7 mouse cellular contexts compared by ENCODE assay signal in the genomic region with DNA sequence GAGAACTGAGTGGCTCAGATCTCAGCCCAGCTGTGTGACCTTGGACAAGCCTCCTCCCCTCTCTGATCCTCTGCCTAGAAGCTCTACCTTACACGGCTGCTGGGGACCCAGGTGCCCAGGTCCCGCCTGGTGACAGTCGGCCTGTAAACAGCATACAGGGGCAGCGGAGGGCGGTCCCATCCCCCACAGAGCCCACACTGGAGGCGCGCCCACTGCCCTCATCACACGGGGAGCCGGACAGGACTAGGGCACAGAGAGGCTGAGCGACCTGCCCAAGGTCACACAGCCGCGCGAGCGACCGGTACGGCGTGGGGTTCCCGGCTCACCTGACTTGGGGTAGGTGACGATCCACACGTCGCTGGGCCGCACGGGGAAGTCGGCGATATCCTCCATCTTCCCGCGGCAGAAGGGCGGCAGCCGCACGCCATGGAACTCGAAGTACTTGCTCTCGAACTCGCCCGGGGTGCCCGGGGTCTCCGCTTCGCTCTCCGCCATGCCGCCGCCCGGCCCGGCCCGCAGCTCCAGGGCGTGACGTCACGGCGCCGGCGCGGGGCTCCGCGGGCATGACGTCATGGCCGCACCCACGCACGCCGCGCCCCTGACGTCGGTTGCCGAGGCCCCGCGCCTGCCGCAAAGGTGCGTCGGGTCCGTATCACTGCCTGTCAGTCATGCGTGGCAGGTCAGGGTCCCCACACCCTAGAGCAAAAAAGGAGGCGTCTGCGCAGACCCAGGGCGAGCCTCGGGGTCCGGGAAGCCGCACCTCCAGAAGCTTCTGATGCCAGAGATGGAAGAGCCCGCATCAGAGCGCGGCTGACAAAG. TPM values are rescaled to one million over a fixed set of nuclear protein-coding genes. Genes with fewer than 3 reads are reported as not detected.
A peak's percentile ranks its signal among the peaks of the same experiment; 100 is the strongest.
DNase-seq lines count a peak whose midpoint lies in the region; ATAC-seq and TF ChIP-seq lines count a peak whose summit lies in the region.

TSS of gene Sult4a1 (minus strand) at position 650 of the 819 bp plus-strand sequence.

- no peak for ATAC-seq in lung, postnatal 0 days
- ATAC-seq in neural tube, embryonic 14.5 days (ENCODE audit: low read depth) = peak; percentile 73
- no peak for ATAC-seq in inflammation-experienced regulatory T-cells, adult 6 months

- intact Hi-C loops in left cerebral cortex, postnatal 36 days (cut with DNase I) = loop anchor here (5.0 kb wide), 1 partner anchor 62 kb away; the partner anchor contains the start of gene Pnpla3

- H3K9ac ChIP-seq in lung, postnatal 0 days (replicated peaks; ENCODE audit: low read depth) = no peak within 1 kb of the TSS
- H3K9ac ChIP-seq in neural tube, embryonic 14.5 days (replicated peaks; ENCODE audit: low read depth, low read length) = peak within 1 kb of the TSS; percentile 76

- H3K9me3 ChIP-seq in lung, postnatal 0 days (ENCODE audit: low read length) = no peaks in the 10 kb centered on the region
- no peaks in the 10 kb centered on the region for H3K9me3 ChIP-seq in neural tube, embryonic 14.5 days (ENCODE audit: control insufficient read depth, low read length)

- TF ChIP-seq CTCF in lung, postnatal 0 days (IDR thresholded peaks at IDR 0.05) = no peak
- no peak for TF ChIP-seq CTCF in lung, adult 2 months (IDR thresholded peaks at IDR 0.05; ENCODE audit: insufficient read depth, low read length)

- H3K36me3 ChIP-seq in lung, postnatal 0 days (ENCODE audit: insufficient read depth, low read length) = no peaks in the 10 kb centered on the region
- no peaks in the 10 kb centered on the region for H3K36me3 ChIP-seq in neural tube, embryonic 14.5 days (ENCODE audit: control insufficient read depth, insufficient read depth, low read length)

- no peak for TF ChIP-seq POLR2A in lung, adult 2 months (IDR thresholded peaks at IDR 0.05; ENCODE audit: borderline replicate concordance, extremely low read depth, low read depth, low read length)

- peaks cover 20% of the 10 kb centered on the region for H3K27me3 ChIP-seq in lung, postnatal 0 days (replicated peaks; ENCODE audit: insufficient read depth, low read length)
- H3K27me3 ChIP-seq in neural tube, embryonic 14.5 days (ENCODE audit: control insufficient read depth, insufficient read depth, low read length) = peaks cover 2% of the 10 kb centered on the region; the same call in 1 of the 2 replicates

- no peak for TF ChIP-seq EP300 in lung, postnatal 0 days (IDR thresholded peaks at IDR 0.05)

- peak within 1 kb of the TSS; percentile 57 for H3K4me2 ChIP-seq in lung, postnatal 0 days (replicated peaks; ENCODE audit: low read depth, low read length)
- H3K4me2 ChIP-seq in neural tube, embryonic 14.5 days (ENCODE audit: low read depth, low read length) = peak within 1 kb of the TSS; percentile 71

- no peaks in the 10 kb centered on the region for H3K4me1 ChIP-seq in lung, postnatal 0 days (ENCODE audit: insufficient read depth, low read depth, low read length)
- no peaks in the 10 kb centered on the region for H3K4me1 ChIP-seq in lung, adult 2 months (ENCODE audit: control insufficient read depth, insufficient read depth, low read length)
- H3K4me1 ChIP-seq in neural tube, embryonic 14.5 days (ENCODE audit: control insufficient read depth, insufficient read depth, low read length) = peaks cover 5% of the 10 kb centered on the region; the same call in 1 of the 2 replicates

- peak within 1 kb of the TSS; percentile 32 for H3K4me3 ChIP-seq in lung, postnatal 0 days (ENCODE audit: low read depth, low read length)
- H3K4me3 ChIP-seq in lung, adult 2 months (replicated peaks; ENCODE audit: extremely low read depth, low read depth, low read length) = no peak within 1 kb of the TSS
- H3K4me3 ChIP-seq in neural tube, embryonic 14.5 days (ENCODE audit: low read depth, low read length) = peak within 1 kb of the TSS; percentile 65

- no peak for DNase-seq in lung, postnatal 0 days (ENCODE audit: low spot score)
- no peak for DNase-seq in lung, adult 2 months
- peak; percentile 93 for DNase-seq in cerebellum, postnatal 10 days
- peak; percentile 41 to 54 for DNase-seq in frontal cortex, postnatal 14 days (ENCODE audit: low spot score in 2 of 2)
- DNase-seq in left cerebral cortex, postnatal 36 days (ENCODE audit: low spot score in 2 of 2) = peak; percentile 73 to 78

- H3K27ac ChIP-seq in lung, postnatal 0 days (ENCODE audit: low read length) = no peak within 1 kb of the TSS
- H3K27ac ChIP-seq in neural tube, embryonic 14.5 days (ENCODE audit: low read depth, low read length) = peak within 1 kb of the TSS; percentile 73

- 1% methylated on average over 77 of the region's 77 CpGs for WGBS in lung, postnatal 0 days
- 2% methylated on average over 77 of the region's 77 CpGs for WGBS in lung, adult 2 months
- under 1% methylated on average over 77 of the region's 77 CpGs for whole genome bisulfite sequencing in neural tube, embryonic 14.5 days

RNA-seq across cellular contexts. Expression of gene Sult4a1, which starts in this region (rescaled TPM):
- 0.17 and 0.24 TPM in 2 replicates for polyA plus RNA-seq in lung, postnatal 0 days (2015; fragmentation: Nextera tagmentation; extraction: Ambion mirVana)
- polyA plus RNA-seq in lung, adult 2 months (2012; rRNA removed) = 0.46 and 0.69 TPM in 2 replicates
- 100 to 1,000 TPM; 409 to 510 TPM for total RNA-seq in left cerebral cortex, postnatal 36 days (2021)
- polyA plus RNA-seq in neural tube, embryonic 14.5 days (2014; fragmentation: Nextera tagmentation; extraction: Ambion mirVana) = 82.9 and 90.5 TPM in 2 replicates
- under 1 TPM in 1 of 3 experiments, not detected in 2; 0.29 TPM for polyA plus RNA-seq in inflammation-experienced regulatory T-cells, adult 6 months (2017; shearing (Covaris generic))

Comparison
In these comparisons a context has a peak if more than half of its experiments do, and no peak if none do; other contexts are left out.
1. RNA of gene Sult4a1 (polyA plus RNA-seq): 82.9 to 90.5 TPM in neural tube, embryonic 14.5 days; 0.46 to 0.69 TPM in lung, adult 2 months, 0.17 to 0.24 TPM in lung, postnatal 0 days and 0.29 TPM in inflammation-experienced regulatory T-cells, adult 6 months; every median in the first group is over 10 times any median in the second.
2. DNase-seq: peak in cerebellum, postnatal 10 days (2 of 2), frontal cortex, postnatal 14 days (2 of 2) and left cerebral cortex, postnatal 36 days (2 of 2); none in lung, postnatal 0 days (single experiment) and lung, adult 2 months (single experiment).